Mouse (Mus musculus) granulocyte monocyte progenitor cell, adult 5-6 weeks (primary cell): ENCODE measurements around the gene Smc5. TPM values are rescaled to one million over a fixed set of nuclear protein-coding genes. Genes with fewer than 3 reads are reported as not detected.

ENCODE experiments used
- total RNA-seq, 2 experiments: library from RNA; stranded (forward) in 1 of 2; stranded (reverse) in 1 of 2; fragments of 200-712, 200-1000 nt in 1 of 2; fragments of >200 nt in 1 of 2; fragmentation: Nextera tagmentation in 1 of 2; gene quantifications; 2 replicates each; pipeline ENCODE4 v1.2.3; 2014 to 2017

The Smc5 gene
- total RNA-seq, 2 experiments from 2014 or later = 35.4 to 43.9 TPM

Other genes starting within 250 kb of the Smc5 start
- gene Klf9, start 132.7 kb downstream of the Smc5 start, total RNA-seq (2014; fragmentation: Nextera tagmentation) = 11.2 and 14.9 TPM in 2 replicates
- gene Klf9, start 132.7 kb downstream of the Smc5 start, total RNA-seq (2017) = 9.1 and 14.0 TPM in 2 replicates
- not detected in 2 replicates for gene Mamdc2, start 174.5 kb upstream of the Smc5 start, total RNA-seq (2014; fragmentation: Nextera tagmentation)
- gene Mamdc2, start 174.5 kb upstream of the Smc5 start, total RNA-seq (2017) = 0.04 TPM in 1 of 2 replicates, not detected in the other